Mouse (Mus musculus): Measurements from ENCODE around the gene Mbd4.

Gene Mbd4

DNA sequence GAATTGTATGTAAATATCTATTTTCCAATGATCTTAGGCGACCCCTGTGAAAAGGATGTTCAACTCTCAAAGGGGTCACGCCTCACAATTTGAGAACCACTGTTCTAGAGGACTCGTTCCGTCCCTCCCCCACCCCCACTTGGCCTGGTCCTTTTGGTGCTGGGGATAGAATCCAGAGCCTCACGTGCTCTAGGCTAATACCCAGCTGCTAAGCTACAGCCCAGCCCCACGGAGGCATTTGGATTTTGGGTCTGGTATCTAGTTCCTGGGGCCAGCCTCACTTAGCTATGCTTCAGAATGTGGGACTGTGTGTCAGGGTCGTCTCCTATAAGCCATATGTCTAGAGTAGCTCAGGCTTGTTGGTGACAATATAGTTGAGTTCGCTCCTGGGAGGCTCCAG, 41.6 kb downstream of the Mbd4 start:
- DNase-seq (ENCODE audit: low spot score in 2 of 2), result no peak

GRCm38 (mm10) chr6:115808488-115809231, 44.5 kb downstream of the Mbd4 start, which contains the start of gene Rpl32:
TSS of gene Rpl32 (minus strand) at chr6:115808747.
- DNase-seq (ENCODE audit: low spot score in 2 of 2), result peak; percentile 69 to 82

GRCm38 (mm10) chr6:115808196-115808487, 45.0 kb downstream of the Mbd4 start:
- DNase-seq (ENCODE audit: low spot score in 2 of 2), result no peak

GRCm38 (mm10) chr6:115807464-115808195, 45.5 kb downstream of the Mbd4 start:
- no peak for DNase-seq (ENCODE audit: low spot score in 2 of 2)

DNA sequence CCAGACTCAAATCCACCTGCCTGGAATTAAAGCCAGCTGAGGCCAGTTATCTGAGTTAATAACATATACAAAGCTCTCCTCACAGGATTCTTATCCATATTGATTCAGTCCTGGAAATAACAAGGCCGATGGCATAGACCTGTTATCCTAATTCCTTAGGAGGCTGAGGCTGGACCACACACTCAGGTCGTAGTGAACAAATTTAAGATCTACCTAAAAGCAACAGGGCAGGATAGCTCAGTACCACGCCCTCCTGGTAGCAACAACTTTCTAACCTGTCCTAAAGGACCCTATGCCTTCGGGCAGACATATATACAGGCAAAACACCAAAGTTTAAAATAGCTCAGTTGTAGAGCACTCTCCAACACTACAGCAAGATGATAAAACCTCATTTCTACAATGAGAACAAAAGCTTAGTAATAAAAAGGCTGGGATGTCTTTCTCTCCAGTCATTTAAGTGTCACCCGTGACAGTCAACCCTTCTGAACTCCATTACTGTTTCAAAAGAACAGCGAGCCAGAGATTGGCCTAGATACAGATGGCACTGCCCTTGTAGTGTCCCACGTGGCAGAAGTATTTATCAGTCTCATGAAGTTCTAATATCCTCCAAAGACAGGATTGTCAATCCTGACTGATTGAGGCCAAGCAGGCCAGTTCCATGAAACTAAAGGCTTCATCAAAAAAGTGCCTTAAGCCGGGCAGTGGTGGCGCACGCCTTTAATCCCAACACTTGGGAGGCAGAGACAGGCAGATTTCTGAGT, 48.6 kb downstream of the Mbd4 start:
- no peak for DNase-seq (ENCODE audit: low spot score in 2 of 2)

DNA sequence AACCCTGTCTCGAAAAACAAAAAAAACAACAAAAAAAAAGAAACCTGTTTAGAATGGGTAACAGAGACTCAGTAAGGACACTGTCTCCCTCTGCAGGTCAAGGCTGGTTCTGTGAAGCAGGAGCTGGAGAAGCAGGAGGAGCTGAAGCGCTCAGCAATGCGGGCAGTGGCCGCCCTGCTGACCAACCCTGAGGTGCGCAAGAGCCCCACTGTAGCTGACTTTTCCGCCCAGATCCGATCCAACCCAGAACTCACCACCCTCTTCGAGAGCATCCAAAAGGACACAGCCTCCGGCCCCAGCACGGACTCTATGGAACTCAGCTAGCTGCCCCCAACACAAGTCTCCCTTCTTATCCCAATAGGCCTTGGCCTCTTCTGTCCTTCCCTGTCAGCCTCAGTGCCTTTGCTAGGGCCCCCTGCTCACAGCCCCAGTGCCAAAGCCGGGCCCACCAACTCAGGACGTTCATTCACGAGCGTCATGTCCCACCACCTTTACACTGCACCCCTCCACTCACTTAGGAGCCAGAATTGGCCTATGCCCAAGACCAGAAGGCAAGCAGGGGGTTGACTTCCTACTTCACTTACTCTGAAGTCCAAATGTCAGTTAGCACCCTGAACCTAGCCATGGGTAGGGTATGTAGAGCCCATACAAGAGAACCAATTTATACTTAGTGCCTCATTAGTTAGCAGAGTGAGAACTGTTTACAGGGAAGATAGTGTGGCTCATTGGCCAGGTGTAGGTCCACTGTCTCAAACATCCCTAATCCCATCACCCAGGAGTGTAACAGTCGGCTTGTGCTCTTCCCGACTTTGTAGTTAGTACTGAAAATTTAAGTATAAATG, 49.4 kb downstream of the Mbd4 start:
- DNase-seq (ENCODE audit: low spot score in 2 of 2), result peak; percentile 42 to 53

- DNase-seq (ENCODE audit: low spot score in 2 of 2), result no peak
Measured at GRCm38 (mm10) chr6:115801811-115802210, 51.4 kb downstream of the Mbd4 start.

DNA sequence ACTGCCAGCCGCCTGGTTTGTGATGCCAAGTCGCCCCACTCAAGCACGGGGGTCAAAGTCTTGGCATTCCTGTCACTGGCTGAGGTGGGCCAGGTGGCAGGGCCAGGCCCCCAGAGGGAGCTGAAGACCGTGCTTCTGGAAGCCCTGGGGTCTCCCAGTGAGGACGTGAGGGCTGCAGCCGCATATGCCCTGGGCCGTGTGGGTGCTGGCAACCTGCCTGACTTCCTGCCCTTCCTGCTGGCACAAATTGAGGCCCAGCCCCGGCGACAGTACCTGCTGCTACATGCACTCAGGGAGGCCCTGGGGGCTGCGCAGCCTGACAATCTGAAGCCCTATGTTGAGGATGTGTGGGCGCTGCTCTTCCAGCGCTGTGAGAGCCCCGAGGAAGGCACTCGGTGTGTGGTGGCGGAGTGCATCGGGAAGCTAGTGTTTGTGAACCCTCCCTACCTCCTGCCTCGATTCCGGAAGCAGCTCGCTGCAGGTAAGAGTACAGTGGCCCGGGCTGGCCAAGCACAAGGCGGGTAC, 60.4 kb downstream of the Mbd4 start:
- DNase-seq (ENCODE audit: low spot score in 2 of 2), result no peak

DNA sequence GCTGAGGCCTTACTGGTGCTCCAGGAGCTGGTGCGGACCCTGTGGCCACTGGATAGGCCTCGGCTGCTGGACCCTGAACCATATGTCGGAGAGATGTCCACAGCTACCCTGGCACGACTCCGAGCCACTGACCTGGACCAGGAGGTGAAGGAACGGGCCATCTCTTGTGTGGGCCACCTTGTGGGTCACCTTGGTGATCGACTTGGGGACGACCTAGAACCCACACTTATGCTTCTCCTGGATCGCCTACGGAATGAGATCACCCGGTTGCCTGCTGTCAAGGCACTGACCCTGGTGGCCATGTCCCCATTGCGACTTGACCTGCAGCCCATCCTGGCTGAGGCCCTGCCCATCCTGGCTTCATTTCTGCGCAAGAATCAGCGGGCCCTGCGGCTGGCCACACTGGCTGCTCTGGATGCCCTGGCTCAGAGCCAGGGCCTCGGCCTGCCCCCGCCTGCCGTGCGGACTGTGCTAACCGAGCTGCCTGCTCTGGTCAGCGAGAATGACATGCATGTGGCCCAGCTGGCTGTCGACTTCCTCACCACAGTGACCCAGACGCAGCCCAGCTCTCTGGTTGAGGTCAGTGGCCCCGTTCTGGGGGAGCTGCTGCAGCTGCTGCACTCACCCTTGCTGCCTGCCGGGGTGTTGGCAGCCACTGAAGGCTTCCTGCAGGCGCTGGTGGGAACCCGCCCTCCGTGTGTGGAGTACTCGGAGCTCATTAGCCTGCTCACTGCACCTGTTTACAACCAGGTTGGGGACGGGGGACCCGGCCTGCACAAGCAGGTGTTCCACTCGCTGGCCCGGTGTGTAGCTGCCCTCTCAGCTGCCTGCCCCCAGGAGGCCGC, 61.1 kb downstream of the Mbd4 start:
- DNase-seq (ENCODE audit: low spot score in 2 of 2), result no peak

DNA sequence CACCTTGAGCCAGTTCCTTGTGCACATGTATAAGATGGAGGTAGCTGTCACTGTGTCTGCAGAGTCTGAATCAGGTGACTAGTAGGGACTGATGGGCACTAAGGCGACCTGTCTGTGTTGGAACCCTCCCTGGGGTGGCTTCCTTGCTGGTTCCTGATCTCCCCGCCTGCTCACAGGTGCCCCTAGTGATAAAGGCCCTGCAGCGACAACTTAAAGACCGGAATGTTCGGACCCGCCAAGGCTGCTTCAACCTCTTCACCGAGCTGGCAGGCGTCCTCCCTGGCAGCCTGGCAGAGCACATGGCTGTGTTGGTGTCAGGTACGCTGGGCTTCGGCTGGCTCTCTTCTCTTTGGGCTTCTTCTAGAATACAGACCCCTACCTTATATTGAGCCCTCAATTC, 62.2 kb downstream of the Mbd4 start:
- no peak for DNase-seq (ENCODE audit: low spot score in 2 of 2)
